ENCODE assay signal across 17 mouse cellular contexts in the genomic region with DNA sequence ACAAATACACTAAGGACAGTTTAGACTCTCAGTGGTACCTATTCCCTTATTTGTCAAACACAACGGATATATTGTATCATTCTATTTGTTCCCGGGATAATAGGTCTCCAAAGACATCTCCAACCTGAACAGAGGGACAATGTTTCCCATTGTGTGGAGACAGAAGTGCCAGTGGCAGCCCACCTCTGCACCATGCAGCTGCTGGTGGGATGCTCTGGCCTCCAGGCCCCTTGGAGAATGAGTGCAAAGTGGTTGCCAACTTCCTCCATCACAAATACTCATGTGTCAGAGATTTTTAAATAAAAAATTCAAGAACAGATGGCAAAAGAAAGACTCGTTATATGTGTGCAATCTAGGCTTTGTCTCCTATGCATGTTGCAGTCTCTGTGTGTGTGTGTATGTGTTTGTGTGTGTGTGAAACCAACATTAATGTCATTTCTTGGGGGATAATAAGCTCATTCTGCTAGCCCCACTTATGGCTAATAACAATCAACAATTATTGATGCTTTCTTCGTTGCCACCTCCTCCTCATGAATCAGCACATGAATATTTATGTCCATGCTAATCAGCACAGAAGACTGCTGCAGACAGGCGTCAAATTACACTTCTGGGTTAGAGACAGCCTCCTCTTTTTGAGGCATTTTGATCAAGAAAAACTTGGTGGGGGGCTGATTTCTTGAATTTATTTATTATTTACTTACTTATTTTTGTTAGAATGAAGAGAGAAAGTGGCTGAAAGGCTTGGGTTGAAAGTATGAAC. TPM values are rescaled to one million over a fixed set of nuclear protein-coding genes. Genes with fewer than 3 reads are reported as not detected.
DNase-seq lines count a peak whose midpoint lies in the region; ATAC-seq and TF ChIP-seq lines count a peak whose summit lies in the region.
"Had no signal": no experiment of that assay in that cellular context is flagged by ENCODE, and none has a peak within 500 bp of the region (broad histone marks: within the 10 kb centered on the region; RNA-seq: fewer than 3 reads in every experiment).

No protein-coding gene starts in this region.

- 13% methylated on average over 5 of the region's 5 CpGs for WGBS in forebrain, embryonic 16.5 days
- WGBS in hindbrain, postnatal 0 days: 27% methylated on average over 5 of the region's 5 CpGs

- no peak overlapping the region for H3K4me3 ChIP-seq in layer of hippocampus, adult 2 months
- no peak overlapping the region for H3K4me3 ChIP-seq in MEL (ENCODE audit: control insufficient read depth in 1 of 2, insufficient read depth in 1 of 2, low read depth in 2 of 2, low read length in 2 of 2)
- H3K4me3 ChIP-seq in forebrain, embryonic 16.5 days (replicated peaks; ENCODE audit: low read length): no peak overlapping the region
- H3K4me3 ChIP-seq in hindbrain, postnatal 0 days (ENCODE audit: low read length): no peak overlapping the region
- H3K4me3 ChIP-seq: embryonic facial prominence, embryonic 12.5 days; heart, embryonic 12.5 days had no signal

- H3K36me3 ChIP-seq in MEL (ENCODE audit: control insufficient read depth in 1 of 2, insufficient read depth in 2 of 2, low read length in 2 of 2): peaks cover 0 to 5% of the 10 kb centered on the region in 2 experiments; a peak in 2 of 4 replicates
- no peaks in the 10 kb centered on the region for H3K36me3 ChIP-seq in forebrain, embryonic 16.5 days (ENCODE audit: control insufficient read depth, insufficient read depth)
- H3K36me3 ChIP-seq in hindbrain, postnatal 0 days (ENCODE audit: insufficient read depth, low read length): no peaks in the 10 kb centered on the region
- H3K36me3 ChIP-seq: embryonic facial prominence, embryonic 12.5 days; heart, embryonic 12.5 days had no signal

- no peaks in the 10 kb centered on the region; a peak in 1 of 4 replicates for H3K27me3 ChIP-seq in MEL (ENCODE audit: control insufficient read depth in 1 of 2, insufficient read depth in 2 of 2, low read length in 2 of 2)
- no peaks in the 10 kb centered on the region for H3K27me3 ChIP-seq in forebrain, embryonic 16.5 days (replicated peaks; ENCODE audit: control insufficient read depth, insufficient read depth, low read length)
- H3K27me3 ChIP-seq in hindbrain, postnatal 0 days (ENCODE audit: insufficient read depth, low read length): no peaks in the 10 kb centered on the region
- H3K27me3 ChIP-seq: embryonic facial prominence, embryonic 12.5 days; Patski had no signal

- ATAC-seq in forebrain, embryonic 16.5 days: peak; percentile 87
- no peak; the same call in 1 of the 2 replicates for ATAC-seq in hindbrain, postnatal 0 days
- ATAC-seq in erythroid progenitor cell, adult 5-6 weeks (replicated peaks; ENCODE audit: low FRiP score, poor library complexity, severe bottlenecking): no peak
- ATAC-seq: Patski had no signal

- peak overlapping the region; percentile 30; the same call in 1 of the 2 replicates for H3K9ac ChIP-seq in MEL (ENCODE audit: control insufficient read depth, low read depth, low read length, poor library complexity, severe bottlenecking)
- no peak overlapping the region for H3K9ac ChIP-seq in forebrain, embryonic 16.5 days (replicated peaks; ENCODE audit: low read depth, low read length)
- no peak overlapping the region for H3K9ac ChIP-seq in hindbrain, postnatal 0 days (replicated peaks; ENCODE audit: low read length)
- H3K9ac ChIP-seq: embryonic facial prominence, embryonic 12.5 days; heart, embryonic 12.5 days had no signal

- H3K27ac ChIP-seq in layer of hippocampus, adult 2 months: peak overlapping the region; percentile 78
- no peak overlapping the region for H3K27ac ChIP-seq in MEL (ENCODE audit: control insufficient read depth, low read depth, low read length)
- H3K27ac ChIP-seq in forebrain, embryonic 16.5 days (ENCODE audit: low read length): peak overlapping the region; percentile 86
- no peak overlapping the region for H3K27ac ChIP-seq in hindbrain, postnatal 0 days
- H3K27ac ChIP-seq: embryonic facial prominence, embryonic 12.5 days had no signal

- no peaks in the 10 kb centered on the region for H3K9me3 ChIP-seq in MEL (replicated peaks; ENCODE audit: insufficient read depth, low read length)
- no peaks in the 10 kb centered on the region for H3K9me3 ChIP-seq in forebrain, embryonic 16.5 days (ENCODE audit: control insufficient read depth, low read length)
- no peaks in the 10 kb centered on the region for H3K9me3 ChIP-seq in hindbrain, postnatal 0 days (ENCODE audit: low read length)
- H3K9me3 ChIP-seq: embryonic facial prominence, embryonic 12.5 days; heart, embryonic 12.5 days had no signal

- no peak for TF ChIP-seq RAD21 in MEL (IDR thresholded peaks at IDR 0.05; ENCODE audit: low read depth, low read length)

- no peak for TF ChIP-seq CTCF in layer of hippocampus, adult 2 months (conservative IDR thresholded peaks at IDR 0.05)
- no peak for TF ChIP-seq CTCF in MEL (IDR thresholded peaks at IDR 0.05 in 2 of 3, conservative IDR thresholded peaks at IDR 0.05 in 1 of 3; ENCODE audit: control insufficient read depth in 1 of 3, insufficient read depth in 1 of 3, low read depth in 2 of 3, low read length in 3 of 3, poor library complexity in 1 of 3, severe bottlenecking in 1 of 3)
- TF ChIP-seq CTCF in hindbrain, postnatal 0 days (IDR thresholded peaks at IDR 0.05; ENCODE audit: low read depth): no peak

- H3K4me2 ChIP-seq in forebrain, embryonic 16.5 days (ENCODE audit: low read length): no peak overlapping the region
- no peak overlapping the region for H3K4me2 ChIP-seq in hindbrain, postnatal 0 days (ENCODE audit: low read depth, low read length)
- H3K4me2 ChIP-seq: embryonic facial prominence, embryonic 12.5 days; heart, embryonic 12.5 days; liver, embryonic 11.5 days had no signal

- TF ChIP-seq EP300 in MEL (IDR thresholded peaks at IDR 0.05; ENCODE audit: low read depth in 1 of 2, low read length in 2 of 2): no peak

- no peaks in the 10 kb centered on the region for H3K79me2 ChIP-seq in MEL (ENCODE audit: control insufficient read depth, insufficient read depth, low read length, poor library complexity)

- peaks cover 0 to 13% of the 10 kb centered on the region in 2 experiments for H3K4me1 ChIP-seq in MEL (ENCODE audit: control insufficient read depth in 1 of 2, insufficient read depth in 2 of 2, low read length in 2 of 2)
- H3K4me1 ChIP-seq in forebrain, embryonic 16.5 days (replicated peaks; ENCODE audit: control insufficient read depth, insufficient read depth, low read length): peaks cover 39% of the 10 kb centered on the region
- no peaks in the 10 kb centered on the region for H3K4me1 ChIP-seq in hindbrain, postnatal 0 days (ENCODE audit: insufficient read depth, low read length)

- DNase-seq in layer of hippocampus, adult 2 months (ENCODE audit: low spot score in 2 of 2): no peak
- no peak for DNase-seq in layer of hippocampus, adult 11-12 months (ENCODE audit: low spot score)
- peak; percentile 42 for DNase-seq in MEL (ENCODE audit: low read depth, low spot score)
- DNase-seq in hindbrain, postnatal 0 days (ENCODE audit: low spot score): peak; percentile 10
- DNase-seq in ovary, adult 18-20 months (ENCODE audit: low spot score): no peak
- no peak for DNase-seq in gastrocnemius, postnatal 25 days
- DNase-seq: cerebellum, adult 11-12 months; gastrocnemius, postnatal 36 days; heart, postnatal 36 days; kidney, adult 11 months; kidney, postnatal 14 days had no signal

- TF ChIP-seq POLR2A in MEL (IDR thresholded peaks at IDR 0.05; ENCODE audit: control insufficient read depth in 1 of 2, insufficient read depth in 1 of 2, low read depth in 1 of 2, low read length in 2 of 2, poor library complexity in 1 of 2): no peak

TF ChIP-seq in MEL, 35 proteins besides CTCF, POLR2A, EP300 and RAD21:
- TF ChIP-seq MAX (IDR thresholded peaks at IDR 0.05; ENCODE audit: low read length) (no peak), NRF1 (IDR thresholded peaks at IDR 0.05; ENCODE audit: insufficient read depth, low read depth, low read length, poor library complexity, severe bottlenecking) (no peak), MEF2A (IDR thresholded peaks at IDR 0.05; ENCODE audit: extremely low read depth, insufficient replicate concordance, low read depth, low read length, poor library complexity, severe bottlenecking) (no peak), MYC (IDR thresholded peaks at IDR 0.05; ENCODE audit: low read depth, low read length) (no peak), GATA1 (IDR thresholded peaks at IDR 0.05; ENCODE audit: low read depth, low read length) (no peak), NELFE (IDR thresholded peaks at IDR 0.05; ENCODE audit: low read depth, low read length) (no peak), ZNF384 (IDR thresholded peaks at IDR 0.05; ENCODE audit: low read depth, low read length) (no peak), RCOR1 (IDR thresholded peaks at IDR 0.05; ENCODE audit: low read depth, low read length) (no peak)

RNA-seq across cellular contexts. Expression of a gene that starts 48.9 kb away (rescaled TPM):
- total RNA-seq in layer of hippocampus, adult 2 months (2021): 10 to 100 TPM; 10.6 to 11.7 TPM
- total RNA-seq in MEL (2012; rRNA removed): 22.0 and 24.1 TPM in 2 replicates
- 10 to 100 TPM in 1 of 2 experiments, not detected in 1; 64.0 TPM for polyA plus RNA-seq in MEL (2012; ENCODE audit: insufficient read depth in 1 of 2, insufficient read length in 2 of 2, low read depth in 1 of 2, low replicate concordance in 2 of 2, missing spikeins in 1 of 2)
- polyA plus RNA-seq in forebrain, embryonic 16.5 days (2015; fragmentation: Nextera tagmentation; extraction: Ambion mirVana): 23.6 and 29.2 TPM in 2 replicates
- total RNA-seq in hindbrain, postnatal 0 days (2014; rRNA removed): 8.6 and 11.4 TPM in 2 replicates
- polyA plus RNA-seq in hindbrain, postnatal 0 days (2015; fragmentation: Nextera tagmentation; extraction: Ambion mirVana): 14.8 and 17.5 TPM in 2 replicates
- 1 to 10 TPM; 2.8 TPM for total RNA-seq in gastrocnemius, postnatal 25 days (2021)
- 3.6 and 13.4 TPM in 2 replicates for total RNA-seq in erythroid progenitor cell, adult 5-6 weeks (2015; ENCODE audit: low replicate concordance)
- total RNA-seq in erythroid progenitor cell, adult 5-6 weeks (2017; ENCODE audit: low replicate concordance): 12.3 and 23.6 TPM in 2 replicates

Comparison
In these comparisons a context has a peak if more than half of its experiments do, and no peak if none do; other contexts are left out.
1. DNase-seq: peak in MEL (single experiment) and hindbrain, postnatal 0 days (single experiment); none in layer of hippocampus, adult 2 months (0 of 2), layer of hippocampus, adult 11-12 months (single experiment), ovary, adult 18-20 months (single experiment) and gastrocnemius, postnatal 25 days (single experiment).
2. H3K27ac ChIP-seq: peak in layer of hippocampus, adult 2 months (single experiment) and forebrain, embryonic 16.5 days (single experiment); none in MEL (single experiment) and hindbrain, postnatal 0 days (single experiment).